Mouse (Mus musculus) lung, adult 2 months (tissue): ENCODE measurements around the gene Nav2.
A peak's percentile ranks its signal among the peaks of the same experiment; 100 is the strongest.

Source experiments
- CTCF ChIP-seq: fragments of 200-500 bp; IDR thresholded peaks from 2 replicates; pipeline ENCODE4 v1.5.1; 2011; ENCODE audit warnings: mild to moderate bottlenecking, low read length, control low read depth; ENCODE audit not compliant: insufficient read depth
- POLR2A ChIP-seq: fragments of 200-500 bp; IDR thresholded peaks from 2 replicates; pipeline ENCODE4 v1.6.1; 2011; ENCODE audit warnings: low read depth, mild to moderate bottlenecking, control low read depth, low read length, borderline replicate concordance; ENCODE audit errors: extremely low read depth

- TF ChIP-seq CTCF (peak; percentile 75), POLR2A (no peak)
These were observed 519.3 kb downstream of the Nav2 start for GRCm38 (mm10) chr7:49427843-49428242.
